ENCODE assay signal across 8 mouse cellular contexts in genomic region chr12:108835208-108835839, GRCm38 (mm10). TPM values are rescaled to one million over a fixed set of nuclear protein-coding genes. Genes with fewer than 3 reads are reported as not detected.
DNase-seq lines count a peak whose midpoint lies in the region; ATAC-seq and TF ChIP-seq lines count a peak whose summit lies in the region.

No protein-coding gene starts in this region.

- H3K27me3 ChIP-seq in heart, embryonic 15.5 days, result no peaks in the 10 kb centered on the region
- no peaks in the 10 kb centered on the region for H3K27me3 ChIP-seq in G1E (ENCODE audit: insufficient read depth, low read length)
- peaks cover 12% of the 10 kb centered on the region; the same call in 1 of the 2 replicates for H3K27me3 ChIP-seq in forebrain, embryonic 12.5 days
- peaks cover 6% of the 10 kb centered on the region; the same call in 1 of the 2 replicates for H3K27me3 ChIP-seq in liver, embryonic 15.5 days

- H3K36me3 ChIP-seq in heart, embryonic 15.5 days, result peaks cover 4% of the 10 kb centered on the region
- H3K36me3 ChIP-seq in G1E (replicated peaks), result peaks cover 74% of the 10 kb centered on the region
- peaks cover 9% of the 10 kb centered on the region for H3K36me3 ChIP-seq in forebrain, embryonic 12.5 days (replicated peaks)
- no peaks in the 10 kb centered on the region for H3K36me3 ChIP-seq in liver, embryonic 15.5 days (replicated peaks)

- peak overlapping the region; percentile 98 for H3K4me2 ChIP-seq in heart, embryonic 15.5 days
- H3K4me2 ChIP-seq in forebrain, embryonic 12.5 days, result peak overlapping the region; percentile 93
- peak overlapping the region; percentile 99 for H3K4me2 ChIP-seq in liver, embryonic 15.5 days

- H3K4me1 ChIP-seq in heart, embryonic 15.5 days (replicated peaks), result peaks cover 30% of the 10 kb centered on the region
- peaks cover 30% of the 10 kb centered on the region for H3K4me1 ChIP-seq in G1E (ENCODE audit: insufficient read depth, low read depth, low read length)
- peaks cover 58% of the 10 kb centered on the region for H3K4me1 ChIP-seq in forebrain, embryonic 12.5 days
- peaks cover 44% of the 10 kb centered on the region for H3K4me1 ChIP-seq in liver, embryonic 15.5 days (replicated peaks)

- peak overlapping the region; percentile 83 for H3K4me3 ChIP-seq in heart, embryonic 15.5 days
- H3K4me3 ChIP-seq in G1E (ENCODE audit: low read depth, low read length), result peak overlapping the region; percentile 73
- peak overlapping the region; percentile 70 for H3K4me3 ChIP-seq in forebrain, embryonic 12.5 days (replicated peaks)
- H3K4me3 ChIP-seq in liver, embryonic 15.5 days (replicated peaks), result peak overlapping the region; percentile 67

- no peak for TF ChIP-seq CTCF in G1E (IDR thresholded peaks at IDR 0.05; ENCODE audit: low read depth, low read length)

- H3K27ac ChIP-seq in heart, embryonic 15.5 days, result peak overlapping the region; percentile 62
- H3K27ac ChIP-seq in forebrain, embryonic 12.5 days, result 0 out of 2 replicates have a peak overlapping the region, but pooled peaks have one; percentile 32
- H3K27ac ChIP-seq in liver, embryonic 15.5 days (replicated peaks), result peak overlapping the region; percentile 61; the same call in 1 of the 2 replicates

- no peak for ATAC-seq in heart, embryonic 15.5 days (replicated peaks; ENCODE audit: insufficient number of reproducible peaks, insufficient read depth, low FRiP score, low read depth)
- no peak for ATAC-seq in G1E (ENCODE audit: extremely low read depth, insufficient number of reproducible peaks, low FRiP score, poor library complexity, severe bottlenecking)
- no peak for ATAC-seq in forebrain, embryonic 12.5 days (ENCODE audit: low FRiP score)
- peak; percentile 1 for ATAC-seq in liver, embryonic 15.5 days (ENCODE audit: insufficient read depth)

- H3K9me3 ChIP-seq in heart, embryonic 15.5 days (replicated peaks), result no peaks in the 10 kb centered on the region
- no peaks in the 10 kb centered on the region; the same call in 1 of the 2 replicates for H3K9me3 ChIP-seq in G1E (replicated peaks)
- H3K9me3 ChIP-seq in forebrain, embryonic 12.5 days, result no peaks in the 10 kb centered on the region
- no peaks in the 10 kb centered on the region for H3K9me3 ChIP-seq in liver, embryonic 15.5 days (replicated peaks)

- no peak for DNase-seq in heart, adult 9 months (ENCODE audit: low spot score in 2 of 2)
- DNase-seq in G1E (ENCODE audit: low spot score), result no peak
- no peak for DNase-seq in right cerebral cortex, postnatal 14 days
- DNase-seq in right cerebral cortex, postnatal 36 days (ENCODE audit: low spot score in 2 of 2), result no peak
- no peak for DNase-seq in frontal cortex, postnatal 14 days (ENCODE audit: low spot score in 2 of 2)

- H3K9ac ChIP-seq in heart, embryonic 15.5 days, result peak overlapping the region; percentile 73
- peak overlapping the region; percentile 74 for H3K9ac ChIP-seq in forebrain, embryonic 12.5 days
- peak overlapping the region; percentile 61 for H3K9ac ChIP-seq in liver, embryonic 15.5 days

- WGBS in heart, embryonic 15.5 days, result 4% methylated on average over 51 of the region's 51 CpGs
- WGBS in forebrain, embryonic 12.5 days, result under 1% methylated on average over 51 of the region's 51 CpGs
- 6% methylated on average over 51 of the region's 51 CpGs for WGBS in liver, embryonic 15.5 days (ENCODE audit: insufficient replicate concordance)

RNA-seq across cellular contexts. Expression of gene Slc25a29, which starts 0.4 kb away (rescaled TPM):
- polyA plus RNA-seq in heart, embryonic 15.5 days (2015; fragmentation: Nextera tagmentation; extraction: Ambion mirVana), result 3.1 and 5.3 TPM in 2 replicates
- total RNA-seq in G1E (2014; fragmentation: Nextera tagmentation) (not detected in 2 replicates), G1E (2017) (0.23 and 0.44 TPM in 2 replicates)
- 0.74 and 1.0 TPM in 2 replicates for polyA plus RNA-seq in G1E (2012)
- 15.8 and 17.0 TPM in 2 replicates for polyA plus RNA-seq in forebrain, embryonic 12.5 days (2016; fragmentation: Nextera tagmentation; extraction: Ambion mirVana)
- polyA plus RNA-seq in liver, embryonic 15.5 days (2015; fragmentation: Nextera tagmentation; extraction: Ambion mirVana), result 1.3 and 1.4 TPM in 2 replicates

RNA-seq across cellular contexts. Expression of gene Slc25a47, which starts 0.5 kb away (rescaled TPM):
- 4.3 and 5.5 TPM in 2 replicates for polyA plus RNA-seq in heart, embryonic 15.5 days (2015; fragmentation: Nextera tagmentation; extraction: Ambion mirVana)
- total RNA-seq in G1E (2014; fragmentation: Nextera tagmentation), result 3.2 and 4.6 TPM in 2 replicates
- 4.1 and 4.2 TPM in 2 replicates for total RNA-seq in G1E (2017)
- 0.65 and 0.79 TPM in 2 replicates for polyA plus RNA-seq in G1E (2012)
- 11.3 and 11.7 TPM in 2 replicates for polyA plus RNA-seq in forebrain, embryonic 12.5 days (2016; fragmentation: Nextera tagmentation; extraction: Ambion mirVana)
- polyA plus RNA-seq in liver, embryonic 15.5 days (2015; fragmentation: Nextera tagmentation; extraction: Ambion mirVana), result 13.2 and 23.3 TPM in 2 replicates

RNA-seq across cellular contexts. Expression of gene Yy1, which starts 42.6 kb away (rescaled TPM):
- polyA plus RNA-seq in heart, embryonic 15.5 days (2015; fragmentation: Nextera tagmentation; extraction: Ambion mirVana), result 10.5 and 13.1 TPM in 2 replicates
- total RNA-seq in G1E (2014; fragmentation: Nextera tagmentation), result 169 and 193 TPM in 2 replicates
- 58.4 and 60.8 TPM in 2 replicates for total RNA-seq in G1E (2017)
- 59.3 and 79.8 TPM in 2 replicates for polyA plus RNA-seq in G1E (2012)
- polyA plus RNA-seq in forebrain, embryonic 12.5 days (2016; fragmentation: Nextera tagmentation; extraction: Ambion mirVana), result 19.5 and 21.5 TPM in 2 replicates
- 7.6 and 8.8 TPM in 2 replicates for polyA plus RNA-seq in liver, embryonic 15.5 days (2015; fragmentation: Nextera tagmentation; extraction: Ambion mirVana)

RNA-seq across cellular contexts. Expression of gene Wdr25, which starts 58.1 kb away (rescaled TPM):
- 3.8 and 6.9 TPM in 2 replicates for polyA plus RNA-seq in heart, embryonic 15.5 days (2015; fragmentation: Nextera tagmentation; extraction: Ambion mirVana)
- 7.0 and 17.3 TPM in 2 replicates for total RNA-seq in G1E (2014; fragmentation: Nextera tagmentation)
- total RNA-seq in G1E (2017), result 5.1 and 10.1 TPM in 2 replicates
- 7.9 and 8.3 TPM in 2 replicates for polyA plus RNA-seq in G1E (2012)
- 7.2 and 7.6 TPM in 2 replicates for polyA plus RNA-seq in forebrain, embryonic 12.5 days (2016; fragmentation: Nextera tagmentation; extraction: Ambion mirVana)
- 2.2 and 2.4 TPM in 2 replicates for polyA plus RNA-seq in liver, embryonic 15.5 days (2015; fragmentation: Nextera tagmentation; extraction: Ambion mirVana)

RNA-seq across cellular contexts. Expression of gene Wars, which starts 58.6 kb away (rescaled TPM):
- 46.6 and 57.7 TPM in 2 replicates for polyA plus RNA-seq in heart, embryonic 15.5 days (2015; fragmentation: Nextera tagmentation; extraction: Ambion mirVana)
- total RNA-seq in G1E (2014; fragmentation: Nextera tagmentation), result 81.0 and 90.1 TPM in 2 replicates
- total RNA-seq in G1E (2017), result 62.1 and 80.9 TPM in 2 replicates
- polyA plus RNA-seq in G1E (2012), result 49.0 and 78.3 TPM in 2 replicates
- polyA plus RNA-seq in forebrain, embryonic 12.5 days (2016; fragmentation: Nextera tagmentation; extraction: Ambion mirVana), result 126 and 130 TPM in 2 replicates
- 25.6 and 25.9 TPM in 2 replicates for polyA plus RNA-seq in liver, embryonic 15.5 days (2015; fragmentation: Nextera tagmentation; extraction: Ambion mirVana)
